Mouse (Mus musculus) ES-Bruce4 (cell line): ENCODE data around the gene Akap13.

Experiments
- CTCF ChIP-seq: IDR thresholded peaks from one replicate; pipeline ENCODE4 v1.8.1; 2011; ENCODE audit warnings: low read depth, low read length
- POLR2A ChIP-seq: IDR thresholded peaks from one replicate; pipeline ENCODE4 v1.8.1; 2011; ENCODE audit warnings: low read length; ENCODE audit not compliant: insufficient read depth

DNA sequence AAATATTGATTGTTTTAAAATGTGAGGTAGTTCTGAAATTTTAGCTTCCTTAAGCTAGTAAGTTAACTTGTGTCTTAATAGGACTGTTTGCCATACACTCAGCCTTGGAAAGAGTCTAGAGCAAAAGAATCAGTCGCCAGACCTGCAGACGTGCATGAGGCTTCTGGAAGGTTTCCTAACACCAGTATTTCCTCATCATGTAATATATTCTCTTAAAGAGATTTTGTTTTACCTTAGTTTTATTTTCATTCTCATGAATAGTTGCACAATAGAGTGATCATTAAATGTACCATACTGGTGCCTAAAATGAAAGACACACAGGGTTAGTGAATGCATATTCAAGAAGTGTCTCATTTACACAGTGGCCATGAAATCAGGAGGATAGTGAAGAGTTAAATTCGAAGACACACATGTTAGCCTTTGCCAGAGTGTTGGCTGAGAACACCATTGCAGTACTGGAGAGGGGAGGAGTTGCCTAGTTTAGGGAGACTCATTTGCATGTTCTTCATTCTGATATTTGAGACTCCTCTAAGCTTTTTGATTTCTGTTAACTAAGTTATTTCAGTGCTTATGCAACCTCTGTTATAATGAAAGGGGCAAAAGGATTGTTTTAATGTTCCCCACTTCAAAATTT lies 198.5 kb downstream of the Akap13 start:
- TF ChIP-seq CTCF = no peak
- no peak for TF ChIP-seq POLR2A
